Mouse (Mus musculus) midbrain, embryonic 14.5 days (tissue): ENCODE results near the gene Neu4. TPM values are rescaled to one million over a fixed set of nuclear protein-coding genes. Genes with fewer than 3 reads are reported as not detected.
"Not testable (repeated sequence)": the region's sequence is repeated elsewhere in the genome, so short reads cannot be mapped to it uniquely, and the experiment has no call there.

Source experiments
- ATAC-seq: fragments of 200-750 bp; cut with Nextera tagmentation; 2 replicates; pipeline ENCODE4 v1.8.0; 2017; ENCODE audit warnings: moderate number of reproducible peaks, moderate library complexity; ENCODE audit not compliant: low FRiP score, low TSS enrichment
- DNase-seq: peaks from one replicate; pipeline ENCODE4 v3.0.0-alpha.2; 2015
- H3K27ac ChIP-seq: fragments of 300-500 bp; sonication (generic); replicated peaks from 2 replicates; pipeline ENCODE4 v1.5.1; 2014; ENCODE audit warnings: mild to moderate bottlenecking, low read depth, low read length, moderate library complexity
- H3K27me3 ChIP-seq: fragments of 300-500 bp; sonication (generic); 2 replicates; pipeline ENCODE4 v1.6.1; 2014; ENCODE audit warnings: low read length, control low read depth, mixed read lengths; ENCODE audit not compliant: control insufficient read depth, insufficient read depth
- H3K36me3 ChIP-seq: fragments of 300-500 bp; sonication (generic); 2 replicates; pipeline ENCODE4 v1.6.1; 2014; ENCODE audit warnings: low read length, control low read depth; ENCODE audit not compliant: control insufficient read depth, insufficient read depth
- H3K4me1 ChIP-seq: fragments of 300-500 bp; sonication (generic); 2 replicates; pipeline ENCODE4 v1.6.1; 2014; ENCODE audit warnings: mild to moderate bottlenecking, antibody characterized with exemption, low read length, control low read depth; ENCODE audit not compliant: control insufficient read depth, insufficient read depth
- H3K4me2 ChIP-seq: fragments of 300-500 bp; sonication (generic); 2 replicates; pipeline ENCODE4 v1.6.1; 2014; ENCODE audit warnings: mild to moderate bottlenecking, low read length, moderate library complexity
- H3K4me3 ChIP-seq: fragments of 300-500 bp; sonication (generic); replicated peaks from 2 replicates; pipeline ENCODE4 v1.5.1; 2014; ENCODE audit warnings: low read depth, low read length
- H3K9ac ChIP-seq: fragments of 300-500 bp; sonication (generic); replicated peaks from 2 replicates; pipeline ENCODE4 v1.6.1; 2014; ENCODE audit warnings: mild to moderate bottlenecking, low read length, moderate library complexity
- H3K9me3 ChIP-seq: fragments of 300-500 bp; sonication (generic); 2 replicates; pipeline ENCODE4 v1.6.1; 2016; ENCODE audit warnings: low read length, control low read depth, mixed read lengths; ENCODE audit not compliant: control insufficient read depth
- WGBS: fragments of 180-500 bp; shearing (Covaris S2); extraction: QIAGEN DNeasy Blood & Tissue Kit; methylation state at CpG from one replicate; pipeline ENCODE4 v1.1.7; 2014; 5-methylcytosine and 5-hydroxymethylcytosine counted together
- polyA plus RNA-seq: library from polyadenylated mRNA; unstranded; fragments of >200 nt; fragmentation: Nextera tagmentation; extraction: Ambion mirVana; gene quantifications from 2 replicates; pipeline ENCODE4 v1.2.1, GENCODE M21; 2014

Neu4 gene
- polyA plus RNA-seq, 1 experiment from 2014 or later = not detected

GRCm38 (mm10) chr1:93991491-93991890 is 28.8 kb upstream of the Neu4 start:
- not testable (repeated sequence) for ATAC-seq, DNase-seq
- 88% methylated on average over 3 of the region's 3 CpGs for WGBS

DNA sequence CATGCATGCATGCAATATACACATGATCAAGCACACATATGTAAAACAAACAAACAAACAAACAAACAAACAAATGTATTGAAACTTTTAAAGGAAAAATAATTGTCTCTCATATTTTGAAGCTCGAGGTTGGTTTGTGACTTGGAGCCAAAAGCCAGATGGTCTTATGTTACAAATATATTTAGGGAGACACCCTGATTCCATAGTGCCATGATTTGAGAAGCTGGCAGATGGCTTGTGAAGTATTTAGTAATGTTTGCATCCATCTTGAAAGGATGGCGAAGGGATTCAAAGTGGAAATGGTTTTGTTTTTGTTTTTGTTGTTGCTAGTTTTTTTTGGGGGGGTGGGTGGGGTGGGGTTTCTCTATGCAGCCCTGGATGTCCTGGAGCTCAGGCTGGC is 19.2 kb upstream of the Neu4 start:
- Histone ChIP-seq H3K27me3 (no peaks in the 10 kb centered on the region), H3K4me3 (no peak overlapping the region), H3K4me1 (no peaks in the 10 kb centered on the region), H3K4me2 (no peak overlapping the region), H3K9ac (no peak overlapping the region), H3K9me3 (no peaks in the 10 kb centered on the region), H3K36me3 (no peaks in the 10 kb centered on the region), H3K27ac (no peak overlapping the region)
- no peak for DNase-seq
- WGBS = 84% methylated on average over 2 of the region's 2 CpGs
- ATAC-seq = no peak

More at GRCm38 (mm10) chr1:93991491-93991890, 28.8 kb upstream of the Neu4 start:
- H3K9ac ChIP-seq, H3K36me3 ChIP-seq, H3K9me3 ChIP-seq, H3K4me2 ChIP-seq, H3K27ac ChIP-seq, H3K4me3 ChIP-seq, H3K27me3 ChIP-seq, H3K4me1 ChIP-seq: not testable (repeated sequence)

- not testable (repeated sequence) for H3K4me1 ChIP-seq, H3K9ac ChIP-seq, DNase-seq, ATAC-seq, H3K27me3 ChIP-seq, H3K27ac ChIP-seq, H3K36me3 ChIP-seq, H3K4me3 ChIP-seq, H3K4me2 ChIP-seq, H3K9me3 ChIP-seq
- WGBS = 82% methylated on average over 2 of the region's 2 CpGs
Observed at GRCm38 (mm10) chr1:94005954-94006506, 14.2 kb upstream of the Neu4 start.

DNA sequence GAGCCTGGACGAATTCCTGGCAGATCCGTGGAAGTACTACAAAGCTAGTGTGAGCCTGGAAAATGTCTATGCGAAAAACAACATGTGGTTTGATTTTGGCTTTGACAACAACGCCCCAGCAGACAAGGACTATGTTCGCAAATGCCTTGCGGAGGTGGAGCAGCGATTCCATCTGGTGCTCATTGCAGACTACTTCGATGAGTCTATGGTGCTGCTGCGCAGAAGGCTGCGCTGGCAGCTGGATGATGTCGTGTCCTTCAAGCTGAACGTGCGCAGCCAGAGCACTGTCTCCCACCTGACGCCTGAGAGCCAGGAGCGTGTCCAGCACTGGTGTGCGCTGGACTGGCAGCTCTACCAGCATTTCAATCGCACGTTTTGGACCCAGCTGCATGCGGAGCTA is 11.4 kb upstream of the Neu4 start:
- not testable (repeated sequence) for H3K36me3 ChIP-seq, ATAC-seq, H3K9me3 ChIP-seq, H3K27me3 ChIP-seq, H3K4me3 ChIP-seq, H3K9ac ChIP-seq, H3K4me2 ChIP-seq, H3K27ac ChIP-seq, H3K4me1 ChIP-seq, DNase-seq
- 93% methylated on average over 14 of the region's 19 CpGs for WGBS

- Histone ChIP-seq H3K36me3 (no peaks in the 10 kb centered on the region), H3K9me3 (no peaks in the 10 kb centered on the region), H3K27me3 (no peaks in the 10 kb centered on the region), H3K9ac (no peak overlapping the region), H3K4me3 (no peak overlapping the region), H3K27ac (no peak overlapping the region), H3K4me2 (no peak overlapping the region), H3K4me1 (no peaks in the 10 kb centered on the region)
- DNase-seq = no peak
- ATAC-seq = no peak
- 75% methylated on average over 3 of the region's 3 CpGs for WGBS
Observed at GRCm38 (mm10) chr1:94011643-94012042, 8.6 kb upstream of the Neu4 start.

- Histone ChIP-seq H3K4me2 (no peak overlapping the region), H3K27me3 (no peaks in the 10 kb centered on the region), H3K4me3 (no peak overlapping the region), H3K9ac (no peak overlapping the region), H3K4me1 (no peaks in the 10 kb centered on the region), H3K36me3 (no peaks in the 10 kb centered on the region), H3K27ac (no peak overlapping the region), H3K9me3 (no peaks in the 10 kb centered on the region)
- DNase-seq (no peak), ATAC-seq (no peak)
- 70% methylated on average over 12 of the region's 12 CpGs for WGBS
Observed at GRCm38 (mm10) chr1:94027506-94028108, 7.4 kb downstream of the Neu4 start.

- H3K4me1 ChIP-seq = no peaks in the 10 kb centered on the region
Observed at GRCm38 (mm10) chr1:94028741-94029140, 8.5 kb downstream of the Neu4 start.

DNA sequence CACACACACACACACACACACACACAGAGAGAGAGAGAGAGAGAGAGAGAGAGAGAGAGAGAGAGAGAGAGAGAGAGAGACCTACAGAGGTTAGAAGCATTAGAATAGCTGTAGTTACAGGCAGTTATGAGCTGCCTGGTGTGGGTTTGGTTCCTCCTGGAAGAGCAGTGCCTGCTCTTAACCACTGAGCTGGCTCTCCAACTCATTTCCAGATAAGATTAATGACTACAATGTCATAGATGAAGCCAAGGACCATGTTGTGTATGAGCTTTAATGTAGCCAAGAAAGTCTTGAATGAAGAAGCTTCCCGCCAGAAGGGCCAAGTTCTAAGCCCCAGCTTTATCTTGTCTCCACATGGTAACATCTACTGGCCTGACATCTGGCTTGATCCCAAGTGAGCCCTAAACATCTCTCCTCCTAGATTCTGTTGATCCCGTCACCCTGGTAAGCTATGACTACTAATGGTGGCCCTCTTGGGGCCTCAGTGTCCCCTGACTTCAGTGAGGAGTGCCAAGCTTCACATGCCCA is 12.9 kb downstream of the Neu4 start:
- 87% methylated on average over 2 of the region's 2 CpGs for WGBS
- Histone ChIP-seq H3K9me3 (no peaks in the 10 kb centered on the region), H3K27ac (no peak overlapping the region), H3K4me2 (no peak overlapping the region), H3K4me1 (peaks cover 5% of the 10 kb centered on the region; the same call in 1 of the 2 replicates), H3K9ac (no peak overlapping the region), H3K4me3 (no peak overlapping the region), H3K36me3 (no peaks in the 10 kb centered on the region), H3K27me3 (no peaks in the 10 kb centered on the region)
- ATAC-seq = no peak
- no peak for DNase-seq

More at GRCm38 (mm10) chr1:94028741-94029140, 8.5 kb downstream of the Neu4 start:
- H3K36me3 ChIP-seq = no peaks in the 10 kb centered on the region
- DNase-seq = no peak
- H3K27me3 ChIP-seq = no peaks in the 10 kb centered on the region
- no peak overlapping the region for H3K27ac ChIP-seq
- no peak overlapping the region for H3K4me3 ChIP-seq
- no peak overlapping the region for H3K4me2 ChIP-seq
- H3K9me3 ChIP-seq = no peaks in the 10 kb centered on the region
- no peak for ATAC-seq
- no peak overlapping the region for H3K9ac ChIP-seq
- 93% methylated on average over 2 of the region's 2 CpGs for WGBS
